Mouse (Mus musculus) G1E (cell line): Measurements from ENCODE around the gene Cc2d2a.

Experiments
- CTCF ChIP-seq: IDR thresholded peaks from 2 replicates; pipeline ENCODE4 v1.5.1; 2012; ENCODE audit warnings: low read depth, low read length, inconsistent platforms, mixed read lengths
- GATA1 ChIP-seq: IDR thresholded peaks from 2 replicates; pipeline ENCODE4 v1.6.1; 2012; ENCODE audit warnings: borderline replicate concordance, low read length, inconsistent platforms, mixed read lengths
- GATA2 ChIP-seq: IDR thresholded peaks from 2 replicates; pipeline ENCODE4 v1.6.1; 2012; ENCODE audit warnings: low read depth, low read length, inconsistent platforms, borderline replicate concordance

GRCm38 (mm10) chr5:43634602-43635081, 27.5 kb upstream of the Cc2d2a start:
- TF ChIP-seq CTCF (no peak), GATA1 (no peak), GATA2 (no peak)
